Mouse (Mus musculus) CH12.LX (cell line): ENCODE measurements around the gene Ripply2. TPM values are rescaled to one million over a fixed set of nuclear protein-coding genes. Genes with fewer than 3 reads are reported as not detected.
A peak's percentile ranks its signal among the peaks of the same experiment; 100 is the strongest.

Source experiments
- DNase-seq: peaks from one replicate; pipeline ENCODE4 v3.0.0-alpha.2; 2013; ENCODE audit errors: extremely low read depth
- H3K27ac ChIP-seq: 2 replicates; pipeline ENCODE4 v1.5.1; 2012; ENCODE audit warnings: low read depth, mild to moderate bottlenecking, control low read depth, moderate library complexity; ENCODE audit not compliant: insufficient read depth
- H3K27me3 ChIP-seq: replicated peaks from 2 replicates; pipeline ENCODE3; 2012; ENCODE audit warnings: inconsistent platforms
- H3K36me3 ChIP-seq, 2 experiments: replicated peaks in 1 of 2; 2 replicates each; pipeline versions ENCODE3 to v1.6.1; 2012; ENCODE audit warnings: inconsistent platforms in 1 of 2, low read length in 1 of 2, mild to moderate bottlenecking in 1 of 2, mixed read lengths in 1 of 2, moderate library complexity in 1 of 2; ENCODE audit not compliant: control insufficient read depth in 1 of 2, insufficient read depth in 1 of 2
- H3K4me1 ChIP-seq, 2 experiments: 2 replicates each; pipeline ENCODE4 v1.6.1; 2012; ENCODE audit warnings: inconsistent platforms in 1 of 2, moderate library complexity in 1 of 2; ENCODE audit not compliant: insufficient read depth in 2 of 2, control insufficient read depth in 1 of 2
- H3K4me2 ChIP-seq: 2 replicates; pipeline ENCODE4 v1.6.1; 2012; ENCODE audit warnings: low read depth, mild to moderate bottlenecking, control low read depth; ENCODE audit not compliant: poor library complexity, insufficient read depth, severe bottlenecking
- H3K4me3 ChIP-seq, 3 experiments: fragments of 150-350 bp in 1 of 3; sonication (generic) in 1 of 3; replicated peaks in 1 of 3; 2 replicates each; pipeline versions ENCODE3 to v1.5.1; 2011 to 2012; ENCODE audit warnings: low read depth in 2 of 3, low read length in 2 of 3, mild to moderate bottlenecking in 2 of 3, moderate library complexity in 2 of 3, control low read depth in 1 of 3, improper control_type of control experiment in 1 of 3, inconsistent platforms in 1 of 3, mixed read lengths in 1 of 3; ENCODE audit not compliant: poor library complexity in 1 of 3
- H3K79me2 ChIP-seq: replicated peaks from 2 replicates; pipeline ENCODE4 v1.6.1; 2012; ENCODE audit warnings: mild to moderate bottlenecking, moderate library complexity; ENCODE audit not compliant: control insufficient read depth, poor library complexity, insufficient read depth, severe bottlenecking; ENCODE audit errors: extremely low read depth
- H3K9ac ChIP-seq: 2 replicates; pipeline ENCODE4 v1.6.1; 2012; ENCODE audit warnings: low read depth, mild to moderate bottlenecking, control low read depth, moderate library complexity; ENCODE audit not compliant: insufficient read depth
- H3K9me3 ChIP-seq: replicated peaks from 2 replicates; pipeline ENCODE3; 2012; ENCODE audit warnings: low read length, inconsistent platforms, mixed read lengths
- BHLHE40 ChIP-seq: IDR thresholded peaks from 2 replicates; pipeline ENCODE4 v1.6.1; 2011; ENCODE audit warnings: mild to moderate bottlenecking, low read depth, low read length, improper control_type of control experiment
- CHD2 ChIP-seq: IDR thresholded peaks from 2 replicates; pipeline ENCODE4 v1.6.1; 2011; ENCODE audit warnings: low read length, improper control_type of control experiment
- E2F4 ChIP-seq: IDR thresholded peaks from 2 replicates; pipeline ENCODE4 v1.6.1; 2011; ENCODE audit warnings: low read depth, low read length, improper control_type of control experiment; ENCODE audit not compliant: insufficient replicate concordance
- EP300 ChIP-seq: IDR thresholded peaks from 2 replicates; pipeline ENCODE4 v1.6.1; 2011; ENCODE audit warnings: low read length, improper control_type of control experiment
- ETS1 ChIP-seq: conservative IDR thresholded peaks from 2 replicates; pipeline ENCODE4 v1.6.1; 2012; ENCODE audit warnings: low read depth, mild to moderate bottlenecking, inconsistent platforms, low read length, improper control_type of control experiment, moderate library complexity
- GABPA ChIP-seq: IDR thresholded peaks from 2 replicates; pipeline ENCODE4 v1.6.1; 2012; ENCODE audit warnings: low read depth, low read length, improper control_type of control experiment, inconsistent platforms; ENCODE audit not compliant: insufficient replicate concordance
- HCFC1 ChIP-seq: IDR thresholded peaks from 2 replicates; pipeline ENCODE4 v1.6.1; 2012; ENCODE audit warnings: low read depth, mild to moderate bottlenecking, inconsistent platforms, low read length, improper control_type of control experiment
- IRF4 ChIP-seq: IDR thresholded peaks from 2 replicates; pipeline ENCODE4 v1.6.1; 2014; ENCODE audit warnings: low read depth, mild to moderate bottlenecking, inconsistent platforms, low read length, improper control_type of control experiment
- JUN ChIP-seq: IDR thresholded peaks from 2 replicates; pipeline ENCODE4 v1.6.1; 2011; ENCODE audit warnings: low read depth, mild to moderate bottlenecking, low read length, improper control_type of control experiment, moderate library complexity; ENCODE audit not compliant: insufficient read depth
- JUND ChIP-seq: conservative IDR thresholded peaks from 2 replicates; pipeline ENCODE4 v1.6.1; 2011; ENCODE audit warnings: low read depth, low read length, improper control_type of control experiment
- KAT2A ChIP-seq: IDR thresholded peaks from 2 replicates; pipeline ENCODE4 v1.6.1; 2012; ENCODE audit warnings: low read length, improper control_type of control experiment, inconsistent platforms; ENCODE audit not compliant: insufficient replicate concordance
- MAFK ChIP-seq: IDR thresholded peaks from 2 replicates; pipeline ENCODE4 v1.6.1; 2011; ENCODE audit warnings: low read length, improper control_type of control experiment; ENCODE audit not compliant: insufficient replicate concordance
- MAX ChIP-seq: IDR thresholded peaks from 2 replicates; pipeline ENCODE4 v1.6.1; 2011; ENCODE audit warnings: low read length, improper control_type of control experiment
- MAZ ChIP-seq: IDR thresholded peaks from 2 replicates; pipeline ENCODE4 v1.6.1; 2012; ENCODE audit warnings: low read depth, mild to moderate bottlenecking, inconsistent platforms, low read length, improper control_type of control experiment, moderate library complexity
- MEF2A ChIP-seq: IDR thresholded peaks from 2 replicates; pipeline ENCODE4 v1.6.1; 2014; ENCODE audit warnings: low read depth, mild to moderate bottlenecking, inconsistent platforms, low read length, improper control_type of control experiment, borderline replicate concordance
- MYC ChIP-seq: IDR thresholded peaks from 2 replicates; pipeline ENCODE4 v1.6.1; 2011; ENCODE audit warnings: low read depth, mild to moderate bottlenecking, improper control_type of control experiment, low read length
- NELFE ChIP-seq: IDR thresholded peaks from 2 replicates; pipeline ENCODE4 v1.6.1; 2011; ENCODE audit warnings: low read depth, low read length, improper control_type of control experiment
- NRF1 ChIP-seq: IDR thresholded peaks from 2 replicates; pipeline ENCODE4 v1.6.1; 2014; ENCODE audit warnings: low read depth, mild to moderate bottlenecking, inconsistent platforms, low read length, improper control_type of control experiment, moderate library complexity
- POLR2A ChIP-seq: IDR thresholded peaks from 2 replicates; pipeline ENCODE4 v1.6.1; 2011; ENCODE audit warnings: low read depth, mild to moderate bottlenecking, improper control_type of control experiment, low read length
- POLR2AphosphoS2 ChIP-seq: IDR thresholded peaks from 2 replicates; pipeline ENCODE4 v1.6.1; 2011; ENCODE audit warnings: low read depth, low read length, improper control_type of control experiment
- RAD21 ChIP-seq: IDR thresholded peaks from 2 replicates; pipeline ENCODE4 v1.6.1; 2011; ENCODE audit warnings: low read depth, mild to moderate bottlenecking, low read length, improper control_type of control experiment, moderate library complexity
- SIN3A ChIP-seq: IDR thresholded peaks from 2 replicates; pipeline ENCODE4 v1.6.1; 2012; ENCODE audit warnings: low read length, improper control_type of control experiment, inconsistent platforms
- TBP ChIP-seq: conservative IDR thresholded peaks from 2 replicates; pipeline ENCODE4 v1.6.1; 2011; ENCODE audit warnings: low read depth, low read length, improper control_type of control experiment
- USF1 ChIP-seq: IDR thresholded peaks from 2 replicates; pipeline ENCODE4 v1.6.1; 2014; ENCODE audit warnings: low read depth, mild to moderate bottlenecking, inconsistent platforms, low read length, improper control_type of control experiment
- USF2 ChIP-seq: conservative IDR thresholded peaks from 2 replicates; pipeline ENCODE4 v1.6.1; 2011; ENCODE audit warnings: low read depth, low read length, improper control_type of control experiment
- ZC3H11A ChIP-seq: IDR thresholded peaks from 2 replicates; pipeline ENCODE4 v1.6.1; 2012; ENCODE audit warnings: low read depth, mild to moderate bottlenecking, inconsistent platforms, low read length, improper control_type of control experiment
- ZMIZ1 ChIP-seq: IDR thresholded peaks from 2 replicates; pipeline ENCODE4 v1.6.1; 2012; ENCODE audit warnings: low read depth, mild to moderate bottlenecking, inconsistent platforms, low read length, improper control_type of control experiment
- ZNF384 ChIP-seq: IDR thresholded peaks from 2 replicates; pipeline ENCODE4 v1.6.1; 2012; ENCODE audit warnings: low read depth, low read length, improper control_type of control experiment, inconsistent platforms
- dilution Hi-C: fragments of 300-500 bp; cut with MboI; formaldehyde crosslinking; loops from 2 replicates; pipeline ENCODE4 v1.14.3; 2020; ENCODE audit warnings: low sequenced_read_pairs; ENCODE audit not compliant: extremely low pct_unique_long_range_greater_than_20kb, extremely low pct_ligation_motif_present
- in situ Hi-C: fragments of 300-500 bp; cut with MboI; formaldehyde crosslinking; loops from 3 replicates; pipeline ENCODE4 v1.14.3; 2019; ENCODE audit warnings: low sequenced_read_pairs, low pct_ligation_motif_present, low pct_unique_long_range_greater_than_20kb, mixed read lengths
- polyA plus RNA-seq: library from polyadenylated mRNA; unstranded; fragments of >175 nt; gene quantifications from 2 replicates; pipeline ENCODE4 v1.2.1, GENCODE M21; 2012; ENCODE audit warnings: low read depth; ENCODE audit not compliant: insufficient read length
- total RNA-seq, 2 experiments: library from RNA; depleted of rRNA; stranded (reverse); fragments of 300-350 nt in 1 of 2; fragments of >200 nt in 1 of 2; gene quantifications; 2 replicates each; pipeline ENCODE4 v1.2.3; 2012 to 2014

Ripply2 gene
- total and polyA plus RNA-seq, 3 experiments: not detected

- in situ Hi-C loops (no loop called here), dilution Hi-C loops (no loop called here)
- Histone ChIP-seq H3K36me3 (no peaks in the 10 kb centered on the region), H3K9me3 (no peaks in the 10 kb centered on the region), H3K9ac (no peak overlapping the region), H3K4me2 (no peak overlapping the region), H3K79me2 (no peaks in the 10 kb centered on the region), H3K4me3 (no peak overlapping the region), H3K4me1 (peaks cover 0 to 19% of the 10 kb centered on the region in 2 experiments; a peak in 3 of 4 replicates), H3K27me3 (no peaks in the 10 kb centered on the region), H3K27ac (no peak overlapping the region)
- TF ChIP-seq ZC3H11A (no peak), TBP (no peak), MAFK (no peak), JUND (no peak), GABPA (no peak), USF2 (no peak), ETS1 (no peak), MAZ (no peak), POLR2A (no peak), MEF2A (no peak), POLR2AphosphoS2 (no peak), SIN3A (no peak), IRF4 (no peak), NELFE (no peak), ZNF384 (no peak), USF1 (no peak), RAD21 (no peak), BHLHE40 (no peak), E2F4 (no peak)
- DNase-seq: no peak
Observed at GRCm38 (mm10) chr9:87004701-87005434, 10.5 kb upstream of the Ripply2 start.

DNA sequence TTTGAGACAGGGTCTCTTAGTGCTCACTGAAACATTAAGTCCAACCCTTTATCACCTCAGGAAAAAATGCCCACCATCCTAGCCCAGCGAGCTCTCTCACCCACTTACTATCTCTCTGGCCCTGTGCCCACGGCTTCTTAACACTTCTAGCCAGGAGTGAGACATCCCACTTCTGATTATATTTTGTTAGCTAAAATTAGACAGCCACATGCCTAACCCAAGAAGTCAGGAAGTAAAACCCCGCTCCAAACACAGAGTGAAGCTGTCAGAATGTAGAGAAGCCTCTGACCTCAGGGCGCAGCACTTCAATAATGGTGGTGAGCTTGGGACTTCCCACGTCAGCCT is 9.9 kb upstream of the Ripply2 start:
- no peaks in the 10 kb centered on the region for H3K36me3 ChIP-seq
- dilution Hi-C loops (no loop called here), in situ Hi-C loops (no loop called here)
- H3K9ac ChIP-seq: no peak overlapping the region
- peaks cover 0 to 13% of the 10 kb centered on the region in 2 experiments; a peak in 3 of 4 replicates for H3K4me1 ChIP-seq
- H3K4me2 ChIP-seq: peak overlapping the region; percentile 10; the same call in 1 of the 2 replicates
- H3K27me3 ChIP-seq: no peaks in the 10 kb centered on the region
- no peaks in the 10 kb centered on the region for H3K9me3 ChIP-seq
- H3K27ac ChIP-seq: no peak overlapping the region
- TF ChIP-seq EP300: no peak
- no peak for TF ChIP-seq ZC3H11A
- no peak for TF ChIP-seq MAX
- no peak for TF ChIP-seq ZMIZ1
- no peak for TF ChIP-seq CHD2
- TF ChIP-seq JUN: no peak
- TF ChIP-seq USF2: no peak
- TF ChIP-seq BHLHE40: no peak
- no peak for TF ChIP-seq SIN3A
- no peak for TF ChIP-seq HCFC1
- no peak for TF ChIP-seq NRF1
- no peak for TF ChIP-seq MYC
- no peak for TF ChIP-seq ZNF384
- TF ChIP-seq MAZ: no peak
- TF ChIP-seq KAT2A: no peak
- no peak for TF ChIP-seq POLR2A
- no peaks in the 10 kb centered on the region for H3K79me2 ChIP-seq
- no peak overlapping the region for H3K4me3 ChIP-seq
- no peak for DNase-seq
